Mouse (Mus musculus) small intestine, adult 2 months (tissue): ENCODE results near the gene Lrba. TPM values are rescaled to one million over a fixed set of nuclear protein-coding genes. Genes with fewer than 3 reads are reported as not detected.

Source experiments
- H3K27ac ChIP-seq: fragments of 200-500 bp; 2 replicates; pipeline ENCODE4 v1.5.1; 2012; ENCODE audit warnings: low read depth, low read length, control low read depth, inconsistent platforms; ENCODE audit not compliant: insufficient read depth
- H3K27me3 ChIP-seq: fragments of 200-500 bp; 2 replicates; pipeline ENCODE4 v1.6.1; 2012; ENCODE audit warnings: mild to moderate bottlenecking, moderate library complexity, low read length, inconsistent platforms; ENCODE audit not compliant: control insufficient read depth, insufficient read depth
- H3K36me3 ChIP-seq: fragments of 200-500 bp; 2 replicates; pipeline ENCODE4 v1.6.1; 2012; ENCODE audit warnings: mild to moderate bottlenecking, low read length, control low read depth, inconsistent platforms; ENCODE audit not compliant: control insufficient read depth, insufficient read depth
- H3K4me1 ChIP-seq: fragments of 200-500 bp; 2 replicates; pipeline ENCODE4 v1.6.1; 2012; ENCODE audit warnings: low read length, inconsistent platforms, mixed read lengths; ENCODE audit not compliant: control insufficient read depth, insufficient read depth, insufficient read length
- H3K4me3 ChIP-seq: fragments of 200-500 bp; 2 replicates; pipeline ENCODE4 v1.5.1; 2012; ENCODE audit warnings: low read depth, mild to moderate bottlenecking, control low read depth, inconsistent platforms, low read length, moderate library complexity
- CTCF ChIP-seq: fragments of 200-500 bp; IDR thresholded peaks from 2 replicates; pipeline ENCODE4 v1.5.1; 2012; ENCODE audit warnings: low read depth, mild to moderate bottlenecking, control low read depth, inconsistent platforms, low read length, moderate library complexity, mixed read lengths; ENCODE audit not compliant: insufficient replicate concordance, insufficient read length; ENCODE audit errors: extremely low read depth
- POLR2A ChIP-seq: fragments of 200-500 bp; IDR thresholded peaks from 2 replicates; pipeline ENCODE4 v1.6.1; 2012; ENCODE audit warnings: low read depth, mild to moderate bottlenecking, control low read depth, inconsistent platforms, low read length, moderate library complexity
- WGBS: fragments of 180-500 bp; shearing (Covaris S2); methylation state at CpG from one replicate; pipeline ENCODE4 v1.1.7; 2018; 5-methylcytosine and 5-hydroxymethylcytosine counted together
- polyA plus RNA-seq: library from polyadenylated mRNA; depleted of rRNA; stranded (reverse); fragments of >200 nt; gene quantifications from 2 replicates; pipeline ENCODE4 v1.2.3, GENCODE M21; 2012

Lrba gene
- polyA plus RNA-seq, 1 experiment, result 41.1 TPM

GRCm38 (mm10) chr3:86754595-86755557 lies 530.4 kb downstream of the Lrba start:
- 74% methylated on average over 14 of the region's 14 CpGs for WGBS
- H3K4me3 ChIP-seq, result no peak overlapping the region
- TF ChIP-seq POLR2A (no peak), CTCF (no peak)

DNA sequence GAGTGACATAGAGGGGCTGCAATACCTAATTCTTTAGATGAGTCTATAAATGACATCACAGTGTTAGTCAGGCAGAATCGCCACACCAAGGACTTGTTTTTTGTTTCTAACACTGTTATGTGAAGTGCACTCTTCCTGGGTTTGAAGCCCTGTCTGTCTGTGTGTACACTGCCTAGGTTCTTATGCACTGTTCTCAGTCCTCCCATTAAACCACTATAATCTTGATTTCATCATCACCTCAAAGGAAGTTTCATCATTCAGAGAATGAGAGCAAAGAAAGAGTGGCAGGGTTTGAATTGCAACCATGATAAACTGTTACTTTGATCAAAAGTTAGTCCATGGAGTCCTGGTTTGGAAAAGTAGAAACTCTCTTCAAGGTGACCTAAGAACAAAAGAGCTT lies 532.1 kb downstream of the Lrba start:
- Histone ChIP-seq H3K36me3 (peaks cover 8% of the 10 kb centered on the region), H3K27ac (peak overlapping the region; percentile 7; the same call in 1 of the 2 replicates), H3K4me1 (no peaks in the 10 kb centered on the region), H3K4me3 (no peak overlapping the region), H3K27me3 (no peaks in the 10 kb centered on the region)
- TF ChIP-seq CTCF, result no peak
- TF ChIP-seq POLR2A, result no peak
- WGBS, result 71% methylated on average over 1 of the region's 1 CpGs

More at GRCm38 (mm10) chr3:86754595-86755557, 530.4 kb downstream of the Lrba start:
- no peaks in the 10 kb centered on the region for H3K4me1 ChIP-seq
- no peaks in the 10 kb centered on the region for H3K27me3 ChIP-seq
- H3K27ac ChIP-seq, result peak overlapping the region; percentile 79
- H3K36me3 ChIP-seq, result peaks cover 7% of the 10 kb centered on the region

- Histone ChIP-seq H3K36me3 (peaks cover 7% of the 10 kb centered on the region), H3K27me3 (no peaks in the 10 kb centered on the region), H3K4me1 (no peaks in the 10 kb centered on the region), H3K4me3 (no peak overlapping the region), H3K27ac (0 out of 2 replicates have a peak overlapping the region, but pooled peaks have one; percentile 28)
- TF ChIP-seq POLR2A (no peak), CTCF (no peak)
- WGBS, result 48% methylated on average over 6 of the region's 6 CpGs
Measured at GRCm38 (mm10) chr3:86758727-86759126, 534.2 kb downstream of the Lrba start.

- H3K27ac ChIP-seq, result peak overlapping the region; percentile 75
- no peak overlapping the region for H3K4me3 ChIP-seq
- TF ChIP-seq POLR2A, result no peak
- no peak for TF ChIP-seq CTCF
- H3K4me1 ChIP-seq, result no peaks in the 10 kb centered on the region
- WGBS, result 76% methylated on average over 1 of the region's 1 CpGs
- H3K27me3 ChIP-seq, result no peaks in the 10 kb centered on the region
- peaks cover 7% of the 10 kb centered on the region for H3K36me3 ChIP-seq
Measured at GRCm38 (mm10) chr3:86759383-86759782, 534.9 kb downstream of the Lrba start.

DNA sequence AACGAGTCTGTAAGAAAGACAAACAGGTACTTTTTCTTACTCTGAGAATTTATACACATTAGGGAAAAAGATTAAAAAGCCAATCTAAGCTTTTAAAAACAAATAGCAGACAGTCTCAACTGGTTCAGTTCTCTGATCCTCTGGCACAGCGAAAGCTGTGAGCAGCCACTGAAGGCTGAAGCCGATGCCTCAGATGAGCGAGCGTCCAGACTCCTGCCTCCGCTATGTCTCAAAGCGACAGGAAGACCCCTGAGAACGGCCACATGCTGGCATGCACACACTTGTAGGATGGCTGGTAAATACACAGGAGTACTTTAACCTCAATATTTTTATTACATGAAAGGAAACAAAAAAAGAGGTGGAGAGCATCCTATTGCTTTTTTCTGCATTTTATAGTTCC lies 535.4 kb downstream of the Lrba start:
- Histone ChIP-seq H3K27me3 (no peaks in the 10 kb centered on the region), H3K27ac (peak overlapping the region; percentile 17), H3K4me1 (no peaks in the 10 kb centered on the region), H3K36me3 (peaks cover 7% of the 10 kb centered on the region), H3K4me3 (no peak overlapping the region)
- 81% methylated on average over 8 of the region's 8 CpGs for WGBS
- TF ChIP-seq CTCF (no peak), POLR2A (no peak)

- Histone ChIP-seq H3K27ac (peak overlapping the region; percentile 78), H3K27me3 (no peaks in the 10 kb centered on the region)
Measured at GRCm38 (mm10) chr3:86760474-86760873, 536.0 kb downstream of the Lrba start.

More at GRCm38 (mm10) chr3:86760474-86760873, 536.0 kb downstream of the Lrba start:
- H3K4me1 ChIP-seq, result no peaks in the 10 kb centered on the region
- peaks cover 7% of the 10 kb centered on the region for H3K36me3 ChIP-seq
- TF ChIP-seq POLR2A, result no peak
- TF ChIP-seq CTCF, result no peak
- 80% methylated on average over 7 of the region's 7 CpGs for WGBS
- H3K4me3 ChIP-seq, result no peak overlapping the region
